Mouse (Mus musculus): Measurements from ENCODE around the gene Tssk3. TPM values are rescaled to one million over a fixed set of nuclear protein-coding genes. Genes with fewer than 3 reads are reported as not detected.
"Not testable (repeated sequence)": the region's sequence is repeated elsewhere in the genome, so short reads cannot be mapped to it uniquely, and the experiment has no call there.

The Tssk3 gene
- polyA plus RNA-seq, 1 experiment = not detected

- H3K4me3 ChIP-seq (ENCODE audit: insufficient read depth, low read length) = no peak overlapping the region
- no peaks in the 10 kb centered on the region for H3K4me1 ChIP-seq (ENCODE audit: control insufficient read depth, insufficient read depth, low read length)
- no peak overlapping the region for H3K27ac ChIP-seq (ENCODE audit: insufficient read depth, low read depth, low read length)
- TF ChIP-seq POLR2A (IDR thresholded peaks at IDR 0.05; ENCODE audit: borderline replicate concordance, low read depth, low read length) = no peak
- TF ChIP-seq CTCF (IDR thresholded peaks at IDR 0.05; ENCODE audit: low read depth, low read length) = no peak
Observed at GRCm38 (mm10) chr4:129476047-129476446, 14.8 kb downstream of the Tssk3 start.

GRCm38 (mm10) chr4:129464286-129464815 is 26.5 kb downstream of the Tssk3 start:
- peaks cover 8% of the 10 kb centered on the region for H3K4me1 ChIP-seq (ENCODE audit: control insufficient read depth, insufficient read depth, low read length)
- no peak overlapping the region for H3K27ac ChIP-seq (ENCODE audit: insufficient read depth, low read depth, low read length)
- TF ChIP-seq POLR2A (IDR thresholded peaks at IDR 0.05; ENCODE audit: borderline replicate concordance, low read depth, low read length) (no peak), CTCF (IDR thresholded peaks at IDR 0.05; ENCODE audit: low read depth, low read length) (peak; percentile 3; the same call in 1 of the 2 replicates)
- no peak overlapping the region for H3K4me3 ChIP-seq (ENCODE audit: insufficient read depth, low read length)

DNA sequence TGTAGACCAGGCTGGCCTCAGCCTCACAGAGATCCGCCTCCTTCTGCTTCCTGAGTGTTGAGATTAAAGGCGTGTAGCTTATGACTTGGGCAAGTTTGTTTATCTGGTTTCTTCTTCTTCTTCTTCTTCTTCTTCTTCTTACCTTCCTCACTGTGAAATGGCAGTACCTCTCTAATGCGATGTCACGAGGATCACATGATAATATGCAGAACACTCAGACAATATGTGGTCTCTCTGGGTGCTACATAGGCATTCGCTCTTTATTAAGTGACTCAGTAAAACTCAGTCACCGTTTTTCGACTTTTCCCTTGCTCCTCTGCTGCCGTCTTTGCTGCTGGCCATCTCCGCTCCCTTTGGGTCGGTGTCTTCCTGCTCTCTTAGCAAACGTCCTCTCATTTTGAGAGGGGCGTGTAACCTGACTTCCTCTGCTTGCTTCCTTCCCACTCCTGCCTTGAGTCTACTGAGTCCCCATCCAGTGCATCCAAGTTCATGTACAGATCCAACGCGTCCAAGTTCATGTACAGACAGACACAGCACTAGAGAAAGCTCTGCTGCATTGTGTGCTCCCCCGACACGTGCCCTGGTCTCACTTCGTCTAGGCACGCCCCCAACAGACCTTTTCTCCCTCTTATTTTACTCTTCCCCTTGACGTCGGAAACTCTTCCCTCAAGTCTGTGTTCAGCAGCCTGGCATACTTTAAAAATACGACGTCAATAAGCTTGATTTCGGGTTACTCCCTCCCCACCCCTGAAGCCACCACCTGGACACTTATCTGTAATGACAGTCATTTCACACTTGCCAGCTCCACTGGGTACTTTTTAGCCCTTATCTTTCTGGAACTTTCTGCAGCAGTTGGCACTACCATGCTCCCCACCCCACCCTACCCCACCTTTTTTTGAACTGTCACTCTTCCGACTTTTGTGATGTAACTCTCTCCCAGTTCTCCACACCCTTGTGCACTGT is 27.4 kb downstream of the Tssk3 start:
- Histone ChIP-seq H3K4me3 (ENCODE audit: insufficient read depth, low read length) (no peak overlapping the region), H3K27ac (ENCODE audit: insufficient read depth, low read depth, low read length) (no peak overlapping the region), H3K4me1 (ENCODE audit: control insufficient read depth, insufficient read depth, low read length) (peaks cover 8% of the 10 kb centered on the region)
- TF ChIP-seq POLR2A (IDR thresholded peaks at IDR 0.05; ENCODE audit: borderline replicate concordance, low read depth, low read length) = no peak
- no peak for TF ChIP-seq CTCF (IDR thresholded peaks at IDR 0.05; ENCODE audit: low read depth, low read length)

DNA sequence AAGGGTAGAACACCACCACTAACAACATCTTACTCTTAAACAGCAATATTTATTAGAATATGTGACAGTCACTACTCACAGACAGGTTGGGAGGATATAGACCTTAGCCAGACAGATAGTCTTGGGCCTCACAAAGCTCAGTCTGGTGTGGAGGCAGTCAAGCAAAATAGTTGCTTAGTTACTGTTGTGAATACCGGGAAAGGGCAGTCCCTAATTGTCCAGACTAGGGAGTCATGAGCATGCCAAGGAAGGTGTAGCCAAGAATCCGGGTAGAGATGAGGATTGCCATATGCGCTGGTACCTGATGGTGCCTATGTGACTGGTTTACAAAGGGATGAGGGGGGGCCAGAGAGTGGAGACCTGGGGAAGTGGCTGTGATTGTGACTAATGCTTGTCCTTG is 28.7 kb downstream of the Tssk3 start:
- no peak for TF ChIP-seq POLR2A (IDR thresholded peaks at IDR 0.05; ENCODE audit: borderline replicate concordance, low read depth, low read length)
- TF ChIP-seq CTCF (IDR thresholded peaks at IDR 0.05; ENCODE audit: low read depth, low read length) = no peak
- H3K4me3 ChIP-seq (ENCODE audit: insufficient read depth, low read length) = peak overlapping the region; percentile 67
- H3K27ac ChIP-seq (ENCODE audit: insufficient read depth, low read depth, low read length) = no peak overlapping the region
- peaks cover 8% of the 10 kb centered on the region for H3K4me1 ChIP-seq (ENCODE audit: control insufficient read depth, insufficient read depth, low read length)

- TF ChIP-seq CTCF (IDR thresholded peaks at IDR 0.05; ENCODE audit: low read depth, low read length) = no peak
- no peak for TF ChIP-seq POLR2A (IDR thresholded peaks at IDR 0.05; ENCODE audit: borderline replicate concordance, low read depth, low read length)
- Histone ChIP-seq H3K4me3 (ENCODE audit: insufficient read depth, low read length) (peak within 1 kb of the TSS; percentile 67), H3K27ac (ENCODE audit: insufficient read depth, low read depth, low read length) (peak within 1 kb of the TSS; percentile 44), H3K4me1 (ENCODE audit: control insufficient read depth, insufficient read depth, low read length) (peaks cover 8% of the 10 kb centered on the region)
Observed at GRCm38 (mm10) chr4:129461183-129461960, 29.4 kb downstream of the Tssk3 start, which contains the start of gene Bsdc1. Bsdc1 (plus strand) TSS chr4:129461581.

DNA sequence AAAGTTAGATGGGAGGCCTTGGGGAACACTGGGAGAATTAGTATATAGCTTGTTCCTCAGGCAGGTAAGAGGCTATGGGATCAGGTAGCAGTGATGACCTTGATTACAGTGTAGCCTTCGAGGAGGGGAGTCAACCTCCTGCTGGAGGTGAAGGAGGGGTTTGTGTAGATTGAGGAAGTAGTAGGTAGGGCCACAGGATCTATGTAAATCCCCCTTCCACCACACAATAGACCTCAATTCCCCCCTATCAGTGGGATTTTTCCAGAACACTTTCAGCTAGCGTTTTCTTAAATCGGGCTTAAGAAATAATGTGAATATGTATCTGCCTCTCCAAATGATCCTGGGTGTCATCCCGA is 30.0 kb downstream of the Tssk3 start:
- peak overlapping the region; percentile 44 for H3K27ac ChIP-seq (ENCODE audit: insufficient read depth, low read depth, low read length)
- peaks cover 8% of the 10 kb centered on the region for H3K4me1 ChIP-seq (ENCODE audit: control insufficient read depth, insufficient read depth, low read length)
- TF ChIP-seq POLR2A (IDR thresholded peaks at IDR 0.05; ENCODE audit: borderline replicate concordance, low read depth, low read length) (no peak), CTCF (IDR thresholded peaks at IDR 0.05; ENCODE audit: low read depth, low read length) (no peak)
- peak overlapping the region; percentile 62 for H3K4me3 ChIP-seq (ENCODE audit: insufficient read depth, low read length)

DNA sequence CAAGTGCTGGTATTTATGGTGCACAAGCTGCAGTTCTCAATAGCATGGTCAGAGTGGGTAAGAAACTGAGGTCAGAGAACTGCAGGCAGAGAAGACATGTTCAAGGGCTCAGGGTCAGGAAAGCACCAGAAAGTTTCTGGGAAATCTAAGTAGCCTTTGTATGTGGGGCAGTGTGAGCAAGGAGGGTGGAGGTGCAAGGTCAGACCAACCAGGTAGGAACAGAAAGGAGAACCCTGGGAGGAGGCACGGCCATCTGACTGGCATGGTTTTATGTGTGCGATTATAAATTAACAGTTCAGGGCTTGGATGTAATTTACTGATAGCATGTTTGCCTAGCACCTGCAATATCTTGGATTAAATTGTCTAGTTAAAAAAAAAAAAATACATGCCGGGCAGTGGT is 31.1 kb downstream of the Tssk3 start:
- Histone ChIP-seq H3K27ac (ENCODE audit: insufficient read depth, low read depth, low read length) (no peak overlapping the region), H3K4me1 (ENCODE audit: control insufficient read depth, insufficient read depth, low read length) (peaks cover 8% of the 10 kb centered on the region), H3K4me3 (ENCODE audit: insufficient read depth, low read length) (no peak overlapping the region)
- TF ChIP-seq CTCF (IDR thresholded peaks at IDR 0.05; ENCODE audit: low read depth, low read length) (no peak), POLR2A (IDR thresholded peaks at IDR 0.05; ENCODE audit: borderline replicate concordance, low read depth, low read length) (no peak)

GRCm38 (mm10) chr4:129457311-129457710 is 33.5 kb downstream of the Tssk3 start:
- not testable (repeated sequence) for H3K27ac ChIP-seq (ENCODE audit: insufficient read depth, low read depth, low read length)

DNA sequence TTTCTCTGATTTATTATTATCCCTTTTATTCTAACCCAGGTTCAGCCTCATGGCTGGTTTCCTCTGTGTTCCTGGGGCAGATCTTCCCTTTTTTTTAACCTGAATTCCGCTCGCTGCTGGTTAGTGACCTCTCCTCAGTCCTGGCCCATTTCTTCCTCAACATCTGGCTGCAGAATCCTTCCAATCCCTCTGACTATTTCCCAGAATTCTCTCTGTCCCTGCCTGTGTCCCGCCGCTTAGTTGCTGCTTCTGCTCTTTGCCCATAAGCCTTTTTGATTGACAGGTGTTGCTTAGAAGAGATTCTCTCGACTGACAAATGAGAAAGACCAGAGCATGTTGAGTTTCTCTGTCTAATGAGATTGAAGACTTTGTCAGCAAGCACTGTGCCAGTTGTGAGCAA is 34.7 kb downstream of the Tssk3 start:
- no peak overlapping the region for H3K4me3 ChIP-seq (ENCODE audit: insufficient read depth, low read length)
- TF ChIP-seq POLR2A (IDR thresholded peaks at IDR 0.05; ENCODE audit: borderline replicate concordance, low read depth, low read length) (no peak), CTCF (IDR thresholded peaks at IDR 0.05; ENCODE audit: low read depth, low read length) (no peak)
- no peak overlapping the region for H3K27ac ChIP-seq (ENCODE audit: insufficient read depth, low read depth, low read length)
- H3K4me1 ChIP-seq (ENCODE audit: control insufficient read depth, insufficient read depth, low read length) = no peaks in the 10 kb centered on the region

More at GRCm38 (mm10) chr4:129457311-129457710, 33.5 kb downstream of the Tssk3 start:
- H3K4me1 ChIP-seq (ENCODE audit: control insufficient read depth, insufficient read depth, low read length); H3K4me3 ChIP-seq (ENCODE audit: insufficient read depth, low read length): not testable (repeated sequence)

Measured in bone marrow macrophage, adult 2 months (primary cell).